Mouse (Mus musculus) gastrocnemius, postnatal 14 days (tissue): ENCODE measurements around the gene Zfp873. TPM values are rescaled to one million over a fixed set of nuclear protein-coding genes. Genes with fewer than 3 reads are reported as not detected.
A peak's percentile ranks its signal among the peaks of the same experiment; 100 is the strongest.
"Not testable (repeated sequence)": the region's sequence is repeated elsewhere in the genome, so short reads cannot be mapped to it uniquely, and the experiment has no call there.

ENCODE experiments used
- DNase-seq: peaks from one replicate; pipeline ENCODE4 v3.0.0; 2021; ENCODE audit warnings: mixed read lengths
- intact Hi-C: fragments of 180-260 bp; cut with DNase I; formaldehyde crosslinking; loops from one replicate; pipeline ENCODE4 v1.15.1; 2025; ENCODE audit warnings: low total_unique reads
- long read RNA-seq, 2 experiments: library from polyadenylated mRNA; stranded (forward); transcript quantifications; one replicate each; pipeline ENCODE4 v2.0.0; 2021
- total RNA-seq, 2 experiments: library from RNA; stranded (reverse); gene quantifications; 2 replicates each; pipeline ENCODE4 v1.2.3; 2021

The Zfp873 gene
- 1 to 10 TPM; 2.5 to 3.3 TPM for total RNA-seq
- long read RNA-seq, experiment 1, partial matches to known transcripts: 0 of 5 reads
- long read RNA-seq, experiment 1, other reads (novel, unspliced or antisense): 4 of 5 reads
- long read RNA-seq, experiment 2, partial matches to known transcripts: 0 of 3 reads
- long read RNA-seq, experiment 2, other reads (novel, unspliced or antisense): 2 of 3 reads

GRCm38 (mm10) chr10:82047597-82048459 lies at the start of gene Zfp873:
Zfp873 (plus strand) TSS chr10:82048123.
- DNase-seq: peak; percentile 94
- intact Hi-C loops: no loop called here

GRCm38 (mm10) chr10:82003209-82003608 lies 44.7 kb upstream of the Zfp873 start:
- intact Hi-C loops, DNase-seq: not testable (repeated sequence)

GRCm38 (mm10) chr10:82004822-82005221 lies 43.1 kb upstream of the Zfp873 start:
- intact Hi-C loops, DNase-seq: not testable (repeated sequence)

- DNase-seq: no peak
- intact Hi-C loops: no loop called here
Measured at GRCm38 (mm10) chr10:82042191-82042590, 5.7 kb upstream of the Zfp873 start.

- intact Hi-C loops: no loop called here
- no peak for DNase-seq
Measured at GRCm38 (mm10) chr10:82046603-82047002, 1.3 kb upstream of the Zfp873 start.

GRCm38 (mm10) chr10:82048460-82048804 lies 509 bp downstream of the Zfp873 start:
- intact Hi-C loops, DNase-seq: not testable (repeated sequence)

- intact Hi-C loops: not testable (repeated sequence)
- peak; percentile 50 for DNase-seq
Measured at GRCm38 (mm10) chr10:82082728-82083621, 35.1 kb downstream of the Zfp873 start, which contains the start of gene BC024063. BC024063 (plus strand) TSS chr10:82083353.

- DNase-seq, intact Hi-C loops: not testable (repeated sequence)
Measured at GRCm38 (mm10) chr10:82083622-82083971, 35.7 kb downstream of the Zfp873 start.

Other genes starting within 250 kb of the Zfp873 start
- under 1 TPM; 0.86 to 0.92 TPM for gene Gm4767, start 235.9 kb upstream of the Zfp873 start, total RNA-seq
- gene Gm32687, start 184.2 kb upstream of the Zfp873 start, total RNA-seq: 1 to 10 TPM; 1.1 to 2.7 TPM
- gene Zfp781, start 117.6 kb upstream of the Zfp873 start, total RNA-seq: 1 to 10 TPM in 1 of 2 experiments, under 1 TPM in 1; 0.78 to 1.3 TPM
- 1 to 10 TPM; 1.8 to 1.9 TPM for gene BC024063, start 35.2 kb downstream of the Zfp873 start, total RNA-seq
- 1 to 10 TPM; 1.9 to 2.0 TPM for gene AU041133, start 79.9 kb downstream of the Zfp873 start, total RNA-seq
- 1 to 10 TPM; 5.7 to 6.8 TPM for gene Zfp938, start 193.2 kb downstream of the Zfp873 start, total RNA-seq